Mouse (Mus musculus) MEL (cell line): ENCODE measurements around the gene Zfp141. TPM values are rescaled to one million over a fixed set of nuclear protein-coding genes. Genes with fewer than 3 reads are reported as not detected.

Source experiments
- DNase-seq: peaks from one replicate; pipeline ENCODE4 v3.0.0; 2011; ENCODE audit warnings: low read depth, low spot score
- H3K27ac ChIP-seq: 2 replicates; pipeline ENCODE4 v1.5.1; 2012; ENCODE audit warnings: low read depth, mild to moderate bottlenecking, control low read depth, low read length, moderate library complexity; ENCODE audit not compliant: control insufficient read depth
- H3K27me3 ChIP-seq, 2 experiments: fragments of 150-350 bp in 1 of 2; sonication (generic) in 1 of 2; 2 replicates each; pipeline ENCODE4 v1.6.1; 2012; ENCODE audit warnings: low read length in 2 of 2, mild to moderate bottlenecking in 2 of 2, improper control_type of control experiment in 1 of 2, moderate library complexity in 1 of 2; ENCODE audit not compliant: insufficient read depth in 2 of 2, control insufficient read depth in 1 of 2
- H3K36me3 ChIP-seq, 2 experiments: 2 replicates each; pipeline ENCODE4 v1.6.1; 2012 to 2014; ENCODE audit warnings: low read length in 2 of 2, improper control_type of control experiment in 1 of 2, inconsistent platforms in 1 of 2, mild to moderate bottlenecking in 1 of 2; ENCODE audit not compliant: insufficient read depth in 2 of 2, control insufficient read depth in 1 of 2
- H3K4me1 ChIP-seq, 2 experiments: fragments of 150-350 bp in 1 of 2; sonication (generic) in 1 of 2; 2 replicates each; pipeline ENCODE4 v1.6.1; 2012; ENCODE audit warnings: low read length in 2 of 2, improper control_type of control experiment in 1 of 2, mild to moderate bottlenecking in 1 of 2; ENCODE audit not compliant: insufficient read depth in 2 of 2, control insufficient read depth in 1 of 2
- H3K4me3 ChIP-seq, 2 experiments: fragments of 150-350 bp in 1 of 2; sonication (generic) in 1 of 2; 2 replicates each; pipeline ENCODE4 v1.5.1; 2012; ENCODE audit warnings: low read depth in 2 of 2, low read length in 2 of 2, mild to moderate bottlenecking in 2 of 2, moderate library complexity in 2 of 2, control low read depth in 1 of 2, improper control_type of control experiment in 1 of 2; ENCODE audit not compliant: control insufficient read depth in 1 of 2, insufficient read depth in 1 of 2
- H3K79me2 ChIP-seq: 2 replicates; pipeline ENCODE4 v1.6.1; 2012; ENCODE audit warnings: mild to moderate bottlenecking, low read length, moderate library complexity; ENCODE audit not compliant: control insufficient read depth, poor library complexity, insufficient read depth
- H3K9ac ChIP-seq: 2 replicates; pipeline ENCODE4 v1.6.1; 2012; ENCODE audit warnings: low read depth, mild to moderate bottlenecking, control low read depth, low read length, moderate library complexity; ENCODE audit not compliant: control insufficient read depth, poor library complexity, severe bottlenecking
- H3K9me3 ChIP-seq: fragments of 150-350 bp; sonication (generic); replicated peaks from 2 replicates; pipeline ENCODE4 v1.6.1; 2012; ENCODE audit warnings: mild to moderate bottlenecking, low read length, improper control_type of control experiment, moderate library complexity; ENCODE audit not compliant: insufficient read depth
- BHLHE40 ChIP-seq: IDR thresholded peaks from 2 replicates; pipeline ENCODE4 v1.6.1; 2012; ENCODE audit warnings: low read depth, mild to moderate bottlenecking, inconsistent platforms, low read length, improper control_type of control experiment, borderline replicate concordance
- CHD1 ChIP-seq: IDR thresholded peaks from 2 replicates; pipeline ENCODE4 v1.6.1; 2012; ENCODE audit warnings: low read depth, mild to moderate bottlenecking, inconsistent platforms, low read length, improper control_type of control experiment
- CTCF ChIP-seq, 3 experiments: IDR thresholded peaks in 2 of 3; conservative IDR thresholded peaks in 1 of 3; 2 replicates each; pipeline ENCODE4 v1.5.1; 2011 to 2012; ENCODE audit warnings: low read length in 3 of 3, low read depth in 2 of 3, mild to moderate bottlenecking in 2 of 3, improper control_type of control experiment in 1 of 3, inconsistent platforms in 1 of 3, mixed read lengths in 1 of 3, moderate library complexity in 1 of 3; ENCODE audit not compliant: control insufficient read depth in 1 of 3, insufficient read depth in 1 of 3, poor library complexity in 1 of 3, severe bottlenecking in 1 of 3
- ELF1 ChIP-seq: IDR thresholded peaks from 2 replicates; pipeline ENCODE4 v1.6.1; 2014; ENCODE audit warnings: low read depth, mild to moderate bottlenecking, inconsistent platforms, low read length, improper control_type of control experiment, moderate library complexity
- EP300 ChIP-seq, 2 experiments: IDR thresholded peaks; 2 replicates each; pipeline ENCODE4 v1.6.1; 2011; ENCODE audit warnings: improper control_type of control experiment in 2 of 2, low read length in 2 of 2, low read depth in 1 of 2, mild to moderate bottlenecking in 1 of 2
- MYC ChIP-seq: IDR thresholded peaks from 2 replicates; pipeline ENCODE4 v1.6.1; 2011; ENCODE audit warnings: low read depth, mild to moderate bottlenecking, low read length, improper control_type of control experiment, moderate library complexity
- NELFE ChIP-seq: IDR thresholded peaks from 2 replicates; pipeline ENCODE4 v1.6.1; 2011; ENCODE audit warnings: low read depth, low read length, improper control_type of control experiment
- POLR2AphosphoS2 ChIP-seq: IDR thresholded peaks from 2 replicates; pipeline ENCODE4 v1.6.1; 2011; ENCODE audit warnings: low read length, improper control_type of control experiment
- RAD21 ChIP-seq: IDR thresholded peaks from 2 replicates; pipeline ENCODE4 v1.6.1; 2011; ENCODE audit warnings: mild to moderate bottlenecking, low read depth, low read length, improper control_type of control experiment
- SMC3 ChIP-seq: IDR thresholded peaks from 2 replicates; pipeline ENCODE4 v1.6.1; 2011; ENCODE audit warnings: low read depth, low read length, improper control_type of control experiment
- TAL1 ChIP-seq: IDR thresholded peaks from 2 replicates; pipeline ENCODE4 v1.6.1; 2012; ENCODE audit warnings: mild to moderate bottlenecking, inconsistent platforms, low read length, moderate library complexity, mixed read lengths
- ZC3H11A ChIP-seq: IDR thresholded peaks from 2 replicates; pipeline ENCODE4 v1.6.1; 2012; ENCODE audit warnings: low read depth, mild to moderate bottlenecking, inconsistent platforms, low read length, improper control_type of control experiment
- polyA plus RNA-seq, 2 experiments: library from polyadenylated mRNA; stranded (reverse) in 1 of 2; unstranded in 1 of 2; fragments of >175 nt in 1 of 2; fragments of >200 nt in 1 of 2; gene quantifications; 2 replicates each; pipeline versions ENCODE4 v1.2.1 to v1.2.4; 2012; ENCODE audit warnings: low replicate concordance in 2 of 2, low read depth in 1 of 2; ENCODE audit not compliant: insufficient read length in 2 of 2, insufficient read depth in 1 of 2, missing spikeins in 1 of 2
- total RNA-seq: library from RNA; depleted of rRNA; stranded (reverse); fragments of 300-350 nt; gene quantifications from 2 replicates; pipeline ENCODE4 v1.2.3, GENCODE M21; 2012; rRNA removed

Zfp141 gene
- total and polyA plus RNA-seq, 3 experiments: 9.7 to 13.2 TPM; not detected in 1

DNA sequence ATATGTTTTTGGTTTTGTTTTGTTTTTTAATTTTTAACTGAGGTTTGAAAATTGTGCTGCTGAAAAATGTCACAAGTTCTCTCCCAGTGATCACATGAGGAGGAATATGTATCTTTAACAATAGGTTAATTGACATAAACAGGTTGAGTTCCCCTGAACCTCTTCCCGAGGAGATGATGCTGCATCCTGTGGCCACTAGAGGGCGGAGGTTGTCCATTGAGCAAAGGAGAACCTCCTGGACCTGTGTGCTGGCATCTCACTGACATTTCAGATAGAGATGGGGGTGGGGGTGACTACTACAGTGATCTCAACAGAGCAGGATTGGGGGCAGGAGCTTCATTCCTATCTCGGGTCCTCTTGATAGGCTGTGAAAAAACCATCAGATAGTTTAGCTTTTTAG is 54.9 kb downstream of the Zfp141 start:
- no peak overlapping the region for H3K27ac ChIP-seq
- no peaks in the 10 kb centered on the region for H3K27me3 ChIP-seq
- H3K36me3 ChIP-seq: no peaks in the 10 kb centered on the region
- H3K9me3 ChIP-seq: no peaks in the 10 kb centered on the region
- no peak overlapping the region for H3K4me3 ChIP-seq
- H3K79me2 ChIP-seq: no peaks in the 10 kb centered on the region
- no peak overlapping the region for H3K9ac ChIP-seq
- peak; percentile 18 for DNase-seq
- TF ChIP-seq BHLHE40 (no peak), CTCF (IDR thresholded peaks at IDR 0.05 in 2 of 3, conservative IDR thresholded peaks at IDR 0.05 in 1 of 3; ENCODE audit: control insufficient read depth in 1 of 3, insufficient read depth in 1 of 3, low read depth in 2 of 3, low read length in 3 of 3, poor library complexity in 1 of 3, severe bottlenecking in 1 of 3) (peak; percentile 12 to 40 (median 31); a peak in 4 of 6 replicates), RAD21 (peak; percentile 26), SMC3 (peak; percentile 18; the same call in 1 of the 2 replicates)
- H3K4me1 ChIP-seq: no peaks in the 10 kb centered on the region

GRCm38 (mm10) chr7:42447850-42448249 is 57.7 kb downstream of the Zfp141 start, which contains the start of gene 4933421I07Rik:
4933421I07Rik (minus strand) TSS chr7:42448120.
- no peak within 1 kb of the TSS for H3K4me3 ChIP-seq
- no peaks in the 10 kb centered on the region for H3K79me2 ChIP-seq
- no peaks in the 10 kb centered on the region for H3K9me3 ChIP-seq
- no peak within 1 kb of the TSS for H3K9ac ChIP-seq
- no peak for DNase-seq
- no peaks in the 10 kb centered on the region for H3K27me3 ChIP-seq
- H3K36me3 ChIP-seq: no peaks in the 10 kb centered on the region
- H3K27ac ChIP-seq: no peak within 1 kb of the TSS
- H3K4me1 ChIP-seq: no peaks in the 10 kb centered on the region
- no peak for TF ChIP-seq CHD1
- no peak for TF ChIP-seq POLR2AphosphoS2
- no peak for TF ChIP-seq MYC
- no peak for TF ChIP-seq TAL1
- TF ChIP-seq ELF1: no peak
- no peak for TF ChIP-seq EP300 (IDR thresholded peaks at IDR 0.05; ENCODE audit: low read depth in 1 of 2, low read length in 2 of 2)
- no peak for TF ChIP-seq ZC3H11A

DNA sequence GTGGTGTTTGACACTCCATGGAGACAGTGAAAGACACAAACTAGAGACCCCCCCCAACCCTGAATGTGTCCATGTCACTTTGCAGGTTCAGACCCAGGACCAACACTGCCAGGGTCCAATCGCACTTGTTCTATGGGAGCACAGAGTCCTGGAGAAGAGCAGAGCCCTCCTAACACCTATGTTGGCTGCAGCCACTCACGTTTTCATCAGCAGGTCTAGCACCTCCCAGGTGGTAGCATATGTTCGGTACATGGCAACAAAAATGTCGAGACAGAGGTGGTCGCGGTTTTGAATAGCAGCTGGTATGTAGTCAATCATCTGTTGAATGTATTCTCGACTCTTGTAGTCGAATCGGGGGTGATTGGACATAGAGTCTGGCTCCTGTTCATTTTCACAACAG is 58.2 kb downstream of the Zfp141 start:
- Histone ChIP-seq H3K4me3 (no peak overlapping the region), H3K9ac (no peak overlapping the region), H3K79me2 (no peaks in the 10 kb centered on the region), H3K9me3 (no peaks in the 10 kb centered on the region), H3K4me1 (no peaks in the 10 kb centered on the region), H3K27me3 (no peaks in the 10 kb centered on the region)
- TF ChIP-seq ZC3H11A (no peak), NELFE (no peak), MYC (no peak)
- TF ChIP-seq, all 39 proteins: peak for 0
- Histone ChIP-seq H3K36me3 (no peaks in the 10 kb centered on the region), H3K27ac (no peak overlapping the region)
- DNase-seq: no peak

Other genes starting within 250 kb of the Zfp141 start
- not detected in 2 replicates for gene Vmn2r61, start 245.7 kb downstream of the Zfp141 start, total RNA-seq
- gene Vmn2r61, start 245.7 kb downstream of the Zfp141 start, polyA plus RNA-seq: not detected
- gene 4933421I07Rik, start 57.6 kb downstream of the Zfp141 start, total RNA-seq: not detected in 2 replicates
- gene 4933421I07Rik, start 57.6 kb downstream of the Zfp141 start, polyA plus RNA-seq: not detected
- not detected in 2 replicates for gene Gm21028, start 72.8 kb upstream of the Zfp141 start, total RNA-seq
- gene Gm21028, start 72.8 kb upstream of the Zfp141 start, polyA plus RNA-seq: not detected
- not detected in 2 replicates for gene Zfp977, start 86.8 kb upstream of the Zfp141 start, total RNA-seq
- not detected for gene Zfp977, start 86.8 kb upstream of the Zfp141 start, polyA plus RNA-seq
- gene Zfp976, start 136.8 kb upstream of the Zfp141 start, total RNA-seq: not detected in 2 replicates
- not detected for gene Zfp976, start 136.8 kb upstream of the Zfp141 start, polyA plus RNA-seq
- not detected in 2 replicates for gene Zfp975, start 187.0 kb upstream of the Zfp141 start, total RNA-seq
- not detected for gene Zfp975, start 187.0 kb upstream of the Zfp141 start, polyA plus RNA-seq
- not detected in 2 replicates for gene Gm17067, start 221.3 kb upstream of the Zfp141 start, total RNA-seq
- not detected for gene Gm17067, start 221.3 kb upstream of the Zfp141 start, polyA plus RNA-seq